Mouse (Mus musculus): ENCODE results near the gene Vwa2.

DNA sequence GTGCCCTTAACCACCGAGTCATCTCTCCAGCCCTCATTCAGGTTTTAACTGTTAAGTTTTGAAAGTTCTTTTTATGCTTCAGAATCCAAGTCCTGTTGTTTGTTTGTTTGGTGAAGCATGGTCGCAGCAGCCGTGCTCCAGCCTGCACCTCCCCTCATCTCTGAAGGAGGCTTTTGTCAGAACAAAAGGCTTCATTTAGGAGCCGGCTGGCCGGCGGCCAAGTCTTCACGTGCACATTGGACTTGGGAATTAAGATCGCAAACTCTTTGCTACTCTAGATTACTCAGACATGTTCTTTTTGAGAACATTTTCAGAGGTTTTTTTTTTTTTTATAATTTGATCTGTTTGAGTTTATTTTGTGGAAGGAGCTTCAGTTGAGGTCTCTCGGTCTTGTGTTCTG lies 38.7 kb upstream of the Vwa2 start:
- TF ChIP-seq CTCF (conservative IDR thresholded peaks at IDR 0.05; ENCODE audit: low read length) = no peak
- TF ChIP-seq POU5F1 (IDR thresholded peaks at IDR 0.05; ENCODE audit: borderline replicate concordance, low read length) = no peak
- TF ChIP-seq NANOG (IDR thresholded peaks at IDR 0.05; ENCODE audit: borderline replicate concordance, low read length) = no peak

Data from E14TG2a.4 (cell line).